Mouse (Mus musculus) c-Kit-positive CD71-positive TER-119-positive erythroid progenitor cells, embryonic 14.5 days (primary cell): ENCODE measurements around the gene Hist1h2bb.
"Not testable (repeated sequence)": the region's sequence is repeated elsewhere in the genome, so short reads cannot be mapped to it uniquely, and the experiment has no call there.

Source experiments
- DNase-seq: peaks from one replicate; pipeline ENCODE4 v3.0.0-alpha.2; 2013; ENCODE audit warnings: low spot score

Gene Hist1h2bb

GRCm38 (mm10) chr13:23746201-23747080, at the start of gene Hist1h2bb:
TSS of gene Hist1h2bb (plus strand) at chr13:23746734.
- DNase-seq: peak; percentile 96

GRCm38 (mm10) chr13:23697491-23698299, 48.8 kb upstream of the Hist1h2bb start:
- DNase-seq: peak; percentile 90

- DNase-seq: peak; percentile 100
These were observed 48.2 kb upstream of the Hist1h2bb start, which contains the start of gene Hist1h4c for GRCm38 (mm10) chr13:23698300-23698693. TSS of gene Hist1h4c (minus strand) at chr13:23698454.

- no peak for DNase-seq
These were observed 47.5 kb upstream of the Hist1h2bb start for GRCm38 (mm10) chr13:23698996-23699395.

DNA sequence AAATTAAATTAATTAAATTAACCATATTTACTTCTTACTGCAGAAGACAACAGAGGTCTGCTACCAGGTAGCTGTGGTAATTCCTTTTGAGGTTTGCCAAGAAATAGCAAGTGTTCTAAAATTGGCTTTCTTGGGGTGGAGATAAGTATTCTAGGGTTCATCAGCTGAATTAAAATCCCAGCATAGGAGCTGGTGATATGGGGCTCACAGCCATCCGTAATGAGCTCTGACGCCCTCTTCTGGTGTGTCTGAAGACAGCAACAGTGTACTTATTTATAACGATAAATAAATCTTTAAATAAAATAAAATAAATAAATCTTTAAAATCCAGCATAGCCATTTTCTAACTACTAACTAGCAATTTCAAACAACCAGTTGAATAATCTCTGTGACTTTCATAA, 46.8 kb upstream of the Hist1h2bb start:
- no peak for DNase-seq

DNA sequence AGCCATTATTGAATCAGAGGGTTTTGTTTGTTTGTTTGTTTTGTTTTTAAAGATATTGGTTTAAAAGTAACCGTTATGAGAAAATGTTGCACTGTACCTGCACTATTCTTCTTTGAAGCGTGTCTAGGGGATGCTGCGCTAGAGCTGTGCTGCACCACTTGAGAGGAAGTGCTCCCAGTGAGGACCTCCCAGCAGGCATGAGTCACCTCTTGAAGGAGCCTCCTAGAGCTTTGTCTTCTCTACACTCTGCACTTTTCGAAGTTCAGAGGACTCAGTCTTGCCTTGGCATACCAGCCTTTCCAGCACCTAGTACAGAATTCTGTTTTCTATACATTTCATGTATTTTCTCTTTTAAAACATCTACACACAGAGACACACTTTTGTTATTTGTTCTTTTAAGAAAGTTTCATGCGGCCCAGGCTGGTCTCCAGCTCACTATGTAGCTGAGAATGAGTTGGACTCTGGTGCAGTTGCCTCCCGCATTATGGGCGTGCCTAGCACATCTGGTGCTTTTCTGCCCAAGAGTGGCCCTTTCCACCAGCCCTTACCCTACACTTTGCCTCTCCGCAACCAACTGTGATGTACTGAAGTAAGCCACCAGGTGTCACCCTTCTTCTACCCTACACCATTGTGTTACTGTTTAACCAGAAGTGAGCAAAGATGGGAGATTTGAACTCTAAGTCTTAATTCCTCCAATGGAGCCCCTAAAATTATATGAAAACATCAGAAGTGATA, 45.6 kb upstream of the Hist1h2bb start:
- peak; percentile 82 for DNase-seq

DNA sequence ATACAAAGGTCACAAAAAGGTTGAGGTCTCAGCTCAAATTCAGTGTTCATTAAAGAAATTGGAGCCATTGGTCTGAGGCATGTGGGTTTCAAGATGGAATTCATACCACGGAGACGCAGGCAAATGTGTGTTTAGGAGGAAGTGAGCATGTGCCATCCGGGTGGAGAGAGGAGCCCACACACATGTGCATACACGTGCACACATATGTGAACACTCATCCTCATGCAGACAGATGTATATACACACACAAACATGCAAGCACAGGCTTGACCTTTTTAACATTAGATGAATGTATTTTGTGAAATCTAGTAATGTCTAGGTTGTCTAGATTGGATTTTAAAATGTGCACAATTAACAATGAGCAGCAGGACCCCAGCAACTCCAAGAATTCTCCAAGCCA, 44.3 kb upstream of the Hist1h2bb start:
- no peak for DNase-seq

GRCm38 (mm10) chr13:23702801-23703200, 43.7 kb upstream of the Hist1h2bb start:
- not testable (repeated sequence) for DNase-seq

GRCm38 (mm10) chr13:23705751-23706356, 40.7 kb upstream of the Hist1h2bb start:
- no peak for DNase-seq

DNA sequence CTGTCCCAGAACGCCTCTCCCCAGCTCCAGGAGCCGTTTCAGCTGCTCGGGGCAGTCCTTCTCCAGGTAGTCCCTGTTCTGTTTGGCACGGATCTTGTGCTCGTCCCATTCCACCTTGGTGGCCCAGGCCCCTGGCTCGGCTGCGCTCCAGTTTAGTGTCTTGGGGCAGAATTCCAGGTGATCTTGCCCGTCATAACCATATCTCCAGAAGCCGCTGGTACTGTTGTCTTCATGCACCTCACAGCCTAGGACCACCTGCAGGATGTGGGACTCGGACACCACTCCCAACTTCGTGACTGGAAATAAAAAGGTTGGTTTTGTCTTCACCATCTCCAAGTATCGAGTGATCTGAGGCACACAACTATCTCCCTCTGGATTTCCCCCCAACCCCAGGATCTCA, 39.8 kb upstream of the Hist1h2bb start:
- DNase-seq: no peak

DNA sequence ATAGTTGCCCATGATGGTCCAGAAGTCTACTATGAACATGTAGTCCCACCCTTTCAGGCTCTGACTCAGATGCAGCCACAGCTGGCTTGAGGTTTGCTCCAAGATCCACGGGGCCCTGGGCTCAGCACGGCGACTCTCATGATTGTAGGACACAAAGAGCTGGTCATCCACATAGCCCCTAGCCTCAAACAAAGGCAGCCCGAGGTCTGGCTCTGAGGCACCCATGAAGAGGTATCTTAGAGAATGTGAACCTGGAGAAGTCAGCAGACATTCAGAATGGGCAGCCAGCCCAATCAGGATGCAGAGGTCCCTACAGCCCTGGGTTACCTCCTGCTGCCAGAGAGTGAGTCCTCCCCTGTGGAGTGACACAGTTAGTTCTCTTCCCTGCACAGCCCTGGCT, 38.5 kb upstream of the Hist1h2bb start:
- no peak for DNase-seq

DNA sequence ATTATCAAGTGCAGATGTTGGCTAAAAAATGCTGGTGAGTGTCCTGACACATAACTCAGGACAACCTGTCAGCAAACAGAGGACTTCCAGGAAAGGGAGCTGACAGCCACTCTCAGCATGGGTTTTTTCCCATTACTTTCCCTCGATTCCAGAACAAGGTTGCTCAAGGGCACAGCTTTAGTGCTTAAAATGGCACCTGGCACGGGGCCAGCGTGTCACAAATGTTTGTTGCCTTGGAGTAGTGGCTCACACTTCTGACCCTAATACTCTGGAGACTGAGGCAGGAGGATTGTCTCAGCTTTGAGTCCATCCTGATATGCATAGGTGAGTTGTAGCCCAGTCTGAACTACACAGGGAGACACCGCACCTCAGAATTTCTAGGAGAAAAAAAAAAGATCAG, 37.9 kb upstream of the Hist1h2bb start:
- no peak for DNase-seq

GRCm38 (mm10) chr13:23709714-23710373, 36.7 kb upstream of the Hist1h2bb start:
- DNase-seq: no peak

DNA sequence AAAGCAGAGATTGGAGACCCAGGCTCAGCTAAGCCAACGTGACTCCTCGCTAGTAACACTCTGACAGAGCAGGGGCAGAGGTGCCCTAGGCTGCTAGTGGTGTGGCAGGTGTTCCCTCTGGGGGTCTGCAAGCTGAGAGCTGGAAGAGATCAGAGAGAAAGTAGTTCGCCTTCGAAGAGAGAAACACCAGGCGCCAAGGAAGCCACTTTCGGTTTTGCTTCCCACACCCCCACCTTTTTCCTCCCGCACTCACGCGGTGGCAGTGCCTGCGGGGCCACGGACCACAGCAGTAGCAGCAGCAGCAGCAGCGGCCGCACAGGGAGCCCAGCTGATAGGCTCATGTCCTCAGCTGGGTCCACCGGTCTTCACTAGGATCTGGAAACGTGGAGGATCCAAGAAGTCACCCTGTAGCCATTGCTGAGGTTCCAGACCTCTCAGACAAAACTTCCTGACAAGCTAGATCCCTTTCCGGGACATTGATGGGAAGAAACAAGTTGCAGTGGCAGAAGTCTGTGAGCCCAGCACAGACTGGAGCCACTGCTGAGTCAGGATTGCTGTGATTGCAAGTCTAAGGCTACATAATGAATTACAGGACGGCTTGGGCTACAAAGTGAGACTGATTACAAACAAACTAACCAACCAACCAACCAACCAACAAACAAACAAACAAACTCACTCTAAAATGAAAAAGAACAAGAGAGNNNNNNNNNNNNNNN, 36.0 kb upstream of the Hist1h2bb start, which contains the start of gene Hfe:
TSS of gene Hfe (minus strand) at position 481 of the 716 bp plus-strand sequence.
- DNase-seq: no peak

DNA sequence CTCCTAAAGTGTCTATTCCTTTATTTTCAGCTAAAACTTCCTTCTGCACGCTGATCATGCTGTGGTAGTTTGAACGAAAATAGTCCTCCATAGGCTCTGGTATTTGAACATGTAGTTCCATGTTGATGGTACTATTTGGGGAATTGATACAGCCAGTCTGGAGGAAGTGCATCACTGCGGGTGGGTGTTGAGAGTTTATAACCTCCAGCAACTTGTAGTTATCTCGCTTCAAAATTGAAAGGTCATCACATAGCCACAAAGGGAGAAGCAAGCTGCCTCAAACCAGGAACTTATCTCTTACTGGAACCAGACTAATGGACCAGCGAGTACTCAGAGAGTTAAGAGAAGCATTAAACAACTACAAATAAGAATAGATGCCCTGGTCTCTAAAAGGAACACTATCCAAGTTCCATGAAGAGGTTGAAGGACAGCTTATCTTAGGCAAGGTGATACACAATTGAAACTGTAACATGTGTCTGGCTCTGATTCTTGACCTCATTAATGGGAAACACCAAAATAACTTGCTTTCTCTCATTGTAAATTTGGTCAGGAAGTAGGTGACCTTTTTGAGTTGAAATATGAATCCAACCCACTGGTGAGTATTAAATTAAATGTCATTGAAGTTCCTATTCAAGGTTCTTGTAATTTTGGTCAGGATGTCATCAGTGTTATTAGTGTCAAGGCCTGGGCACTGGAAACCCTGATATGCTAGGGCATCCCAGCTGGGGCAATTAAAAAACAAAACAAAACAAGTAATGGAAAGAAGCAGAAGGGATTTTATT, 30.1 kb upstream of the Hist1h2bb start:
- DNase-seq: no peak

DNA sequence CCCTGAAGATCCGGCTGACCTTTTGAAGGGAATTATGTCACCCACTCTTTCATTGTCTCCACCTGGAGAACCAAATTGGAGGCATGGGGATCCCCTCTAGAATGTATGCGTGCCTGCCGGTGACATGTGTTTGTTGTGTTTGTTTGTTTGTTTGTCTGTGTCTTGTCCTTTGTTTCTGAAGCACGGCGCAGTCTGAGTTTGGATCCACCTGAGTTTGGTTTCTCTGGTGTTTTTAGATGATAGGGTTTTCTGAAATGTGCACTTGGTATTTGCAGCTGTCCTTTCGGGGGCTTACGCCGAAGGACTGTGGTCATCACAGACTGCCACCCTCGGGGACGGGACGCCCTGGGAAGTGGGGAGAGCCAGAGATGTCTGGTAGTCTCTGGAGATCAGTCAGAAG, 29.4 kb upstream of the Hist1h2bb start:
- no peak for DNase-seq

DNA sequence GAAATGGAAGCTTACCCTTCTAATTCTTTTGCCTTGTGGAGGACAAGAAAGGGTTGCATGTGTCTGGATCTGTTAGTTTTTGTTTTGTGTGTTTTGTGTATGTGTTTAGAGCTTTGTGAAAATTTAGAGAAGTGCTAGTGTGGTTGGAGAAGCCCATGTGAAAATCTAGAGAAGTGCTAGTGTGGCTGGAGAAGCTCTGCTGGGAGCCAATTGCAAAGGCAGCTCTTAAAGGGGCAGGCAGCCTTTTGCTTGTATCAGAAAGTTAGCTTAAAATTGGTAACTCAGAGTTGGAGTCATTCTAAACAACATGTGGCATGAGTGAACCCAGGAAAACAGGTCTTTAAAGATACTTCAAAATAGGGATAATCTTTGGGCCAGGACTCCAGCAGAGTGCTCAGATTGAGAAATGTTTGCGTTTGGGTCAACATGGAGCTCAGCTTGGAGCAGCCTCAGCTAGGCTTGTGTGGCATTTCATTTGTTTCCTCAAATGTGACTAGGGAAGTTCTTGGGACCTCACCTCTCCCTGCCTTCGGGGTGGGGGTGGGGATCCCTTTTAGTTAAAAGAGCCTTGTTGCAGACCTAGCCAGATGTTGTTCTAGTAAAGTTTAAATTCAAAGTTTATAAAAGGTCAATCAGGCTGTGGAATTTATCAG, 28.8 kb upstream of the Hist1h2bb start:
- DNase-seq: not testable (repeated sequence)

DNA sequence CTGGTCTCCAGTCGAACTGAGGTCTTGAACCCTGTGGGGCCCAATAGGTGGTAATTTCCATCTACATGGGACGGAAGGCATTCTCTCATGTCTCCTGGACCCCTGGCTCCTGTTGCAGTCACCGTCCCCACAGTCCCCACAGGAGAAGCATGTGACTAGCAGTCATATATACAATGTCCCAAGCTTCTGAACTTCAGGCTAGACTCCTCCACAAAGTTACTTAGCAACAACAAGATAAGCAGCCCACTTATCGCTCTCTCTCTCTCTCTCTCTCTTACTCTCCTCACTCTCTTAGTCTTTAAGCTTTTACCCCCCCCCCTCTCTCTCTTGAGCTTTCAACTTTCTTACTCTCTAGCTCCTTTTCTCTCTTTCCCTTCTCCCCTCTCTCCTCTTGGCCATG, 22.3 kb upstream of the Hist1h2bb start:
- DNase-seq: no peak

DNA sequence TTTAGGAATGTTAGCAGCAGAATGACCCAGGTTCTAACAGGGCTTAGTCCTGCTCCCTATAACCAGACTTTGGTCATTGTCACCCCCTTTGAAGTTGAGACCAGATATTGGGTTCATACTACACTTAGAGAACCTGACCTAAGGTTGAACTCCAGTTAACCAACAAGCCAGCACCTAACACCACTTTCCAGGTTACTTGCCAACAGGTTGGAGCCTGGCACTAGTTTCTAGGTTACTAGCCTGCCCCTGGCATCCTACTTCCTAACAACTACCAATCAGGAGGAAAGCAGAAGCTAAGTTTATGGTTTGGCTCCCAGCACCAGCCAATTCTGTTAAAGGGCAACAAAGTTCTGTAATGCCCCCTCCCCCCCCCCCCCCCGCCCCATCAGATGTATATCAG, 21.3 kb upstream of the Hist1h2bb start:
- DNase-seq: no peak
